Mouse (Mus musculus) heart, postnatal 0 days (tissue): ENCODE data around the gene C1rl.

Source experiments
- CTCF ChIP-seq: IDR thresholded peaks from 2 replicates; pipeline ENCODE4 v1.5.1; 2016; ENCODE audit warnings: antibody characterized with exemption, control low read depth, low read depth
- EP300 ChIP-seq: IDR thresholded peaks from 2 replicates; pipeline ENCODE4 v1.6.1; 2016; ENCODE audit warnings: antibody characterized with exemption, low read depth

DNA sequence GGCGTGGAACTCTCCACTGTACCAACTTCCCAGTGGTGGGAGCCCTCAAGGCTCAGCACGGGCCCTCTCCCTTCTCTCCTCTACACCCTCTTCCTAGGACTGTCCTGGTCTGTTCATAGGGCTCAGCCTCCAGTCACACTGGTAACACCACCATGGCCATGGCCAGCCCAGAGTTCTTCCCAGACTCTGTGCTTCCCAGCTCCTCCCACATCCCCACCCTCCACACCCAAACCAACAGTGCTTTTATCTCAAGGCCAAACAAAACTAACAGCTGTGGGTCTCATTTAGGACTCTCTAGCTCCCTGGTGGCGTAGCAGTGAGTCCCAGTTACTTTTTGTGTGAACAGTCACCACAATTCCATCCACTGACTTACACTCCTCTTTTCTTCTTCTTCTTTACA lies 40.9 kb upstream of the C1rl start:
- TF ChIP-seq EP300, result no peak
- no peak for TF ChIP-seq CTCF
